27 mouse cellular contexts compared by ENCODE assay signal in genomic region chr3:33873837-33874236, GRCm38 (mm10). TPM values are rescaled to one million over a fixed set of nuclear protein-coding genes. Genes with fewer than 3 reads are reported as not detected.
A peak's percentile ranks its signal among the peaks of the same experiment; 100 is the strongest.
DNase-seq lines count a peak whose midpoint lies in the region; ATAC-seq and TF ChIP-seq lines count a peak whose summit lies in the region.
"Had no signal": no experiment of that assay in that cellular context is flagged by ENCODE, and none has a peak within 500 bp of the region (broad histone marks: within the 10 kb centered on the region; RNA-seq: fewer than 3 reads in every experiment).

No protein-coding gene starts in this region.

- TF ChIP-seq CTCF in layer of hippocampus, adult 2 months (conservative IDR thresholded peaks at IDR 0.05) = no peak

- no peaks in the 10 kb centered on the region for H3K4me1 ChIP-seq in embryonic facial prominence, embryonic 11.5 days (ENCODE audit: control insufficient read depth, insufficient read depth, low read length)
- peaks cover 22% of the 10 kb centered on the region for H3K4me1 ChIP-seq in embryonic facial prominence, embryonic 10.5 days
- H3K4me1 ChIP-seq in neural tube, embryonic 11.5 days (ENCODE audit: control insufficient read depth, insufficient read depth, low read length) = no peaks in the 10 kb centered on the region
- no peaks in the 10 kb centered on the region for H3K4me1 ChIP-seq in neural tube, embryonic 15.5 days
- H3K4me1 ChIP-seq: intestine, embryonic 15.5 days; liver, embryonic 12.5 days had no signal

- H3K4me3 ChIP-seq in embryonic facial prominence, embryonic 11.5 days (ENCODE audit: low read depth, low read length) = no peak overlapping the region
- no peak overlapping the region for H3K4me3 ChIP-seq in embryonic facial prominence, embryonic 10.5 days
- no peak overlapping the region for H3K4me3 ChIP-seq in layer of hippocampus, adult 2 months
- no peak overlapping the region for H3K4me3 ChIP-seq in neural tube, embryonic 11.5 days (ENCODE audit: low read depth, low read length)
- no peak overlapping the region for H3K4me3 ChIP-seq in neural tube, embryonic 15.5 days (replicated peaks)
- H3K4me3 ChIP-seq: intestine, embryonic 15.5 days; liver, embryonic 12.5 days had no signal

- DNase-seq in embryonic facial prominence, embryonic 11.5 days (ENCODE audit: low spot score) = peak; percentile 11
- no peak for DNase-seq in embryonic facial prominence, embryonic 10.5 days (ENCODE audit: low spot score)
- no peak for DNase-seq in frontal cortex, adult 2 months (ENCODE audit: extremely low spot score in 1 of 2, low spot score in 1 of 2)
- no peak for DNase-seq in layer of hippocampus, adult 2 months (ENCODE audit: low spot score in 2 of 2)
- no peak for DNase-seq in layer of hippocampus, postnatal 36 days
- no peak for DNase-seq in neural tube, embryonic 11.5 days (ENCODE audit: low spot score)
- DNase-seq: adrenal gland, postnatal 14 days; cerebellum, postnatal 14 days; gastrocnemius, postnatal 10 days; heart, postnatal 36 days; kidney, adult 2 months; kidney, postnatal 36 days; left cerebral cortex, postnatal 4 days; liver, postnatal 0 days; lung, postnatal 36 days; spleen, adult 18-20 months; thymus, adult 18-20 months; thymus, postnatal 25 days had no signal

- H3K27me3 ChIP-seq in embryonic facial prominence, embryonic 11.5 days (ENCODE audit: control insufficient read depth, insufficient read depth, low read length) = no peaks in the 10 kb centered on the region
- H3K27me3 ChIP-seq in embryonic facial prominence, embryonic 10.5 days (replicated peaks; ENCODE audit: low read depth, poor library complexity, severe bottlenecking) = no peaks in the 10 kb centered on the region
- H3K27me3 ChIP-seq in neural tube, embryonic 11.5 days (ENCODE audit: control insufficient read depth, insufficient read depth, low read length) = no peaks in the 10 kb centered on the region
- H3K27me3 ChIP-seq in neural tube, embryonic 15.5 days (replicated peaks) = no peaks in the 10 kb centered on the region
- H3K27me3 ChIP-seq: CH12.LX; intestine, embryonic 15.5 days; liver, embryonic 12.5 days had no signal

- H3K27ac ChIP-seq in embryonic facial prominence, embryonic 11.5 days (replicated peaks; ENCODE audit: low read depth, low read length) = no peak overlapping the region
- H3K27ac ChIP-seq in embryonic facial prominence, embryonic 10.5 days (replicated peaks) = no peak overlapping the region
- peak overlapping the region; percentile 75 for H3K27ac ChIP-seq in layer of hippocampus, adult 2 months
- H3K27ac ChIP-seq in neural tube, embryonic 11.5 days (ENCODE audit: low read depth, low read length) = 0 out of 2 replicates have a peak overlapping the region, but pooled peaks have one; percentile 23
- H3K27ac ChIP-seq in neural tube, embryonic 15.5 days (replicated peaks) = no peak overlapping the region
- H3K27ac ChIP-seq: hindbrain, postnatal 0 days; intestine, embryonic 15.5 days; liver, embryonic 12.5 days; stomach, postnatal 0 days had no signal

- ATAC-seq in embryonic facial prominence, embryonic 11.5 days (replicated peaks; ENCODE audit: insufficient number of reproducible peaks, low FRiP score, low TSS enrichment, low read depth) = no peak
- ATAC-seq in frontal cortex, adult (ENCODE audit: low TSS enrichment) = 0 out of 2 replicates have a peak, but pooled peaks have one; percentile 20
- ATAC-seq in neural tube, embryonic 11.5 days (ENCODE audit: insufficient read depth, low FRiP score, low TSS enrichment) = no peak
- no peak for ATAC-seq in neural tube, embryonic 15.5 days (ENCODE audit: low FRiP score)
- ATAC-seq: hindbrain, postnatal 0 days; intestine, embryonic 15.5 days; liver, embryonic 12.5 days; liver, postnatal 0 days had no signal

- H3K9me3 ChIP-seq in embryonic facial prominence, embryonic 11.5 days (replicated peaks; ENCODE audit: control insufficient read depth, low read length) = no peaks in the 10 kb centered on the region
- no peaks in the 10 kb centered on the region for H3K9me3 ChIP-seq in embryonic facial prominence, embryonic 10.5 days
- H3K9me3 ChIP-seq in neural tube, embryonic 11.5 days (ENCODE audit: control insufficient read depth, low read length) = no peaks in the 10 kb centered on the region
- no peaks in the 10 kb centered on the region for H3K9me3 ChIP-seq in neural tube, embryonic 15.5 days (replicated peaks)
- H3K9me3 ChIP-seq: intestine, embryonic 15.5 days; liver, embryonic 12.5 days had no signal

- H3K4me2 ChIP-seq in embryonic facial prominence, embryonic 11.5 days (ENCODE audit: low read depth, low read length) = no peak overlapping the region
- H3K4me2 ChIP-seq in neural tube, embryonic 11.5 days (ENCODE audit: low read depth) = no peak overlapping the region
- H3K4me2 ChIP-seq in neural tube, embryonic 15.5 days = no peak overlapping the region
- H3K4me2 ChIP-seq: heart, embryonic 11.5 days; intestine, embryonic 15.5 days; liver, embryonic 12.5 days had no signal

- no peak overlapping the region for H3K9ac ChIP-seq in embryonic facial prominence, embryonic 11.5 days (replicated peaks; ENCODE audit: low read length)
- H3K9ac ChIP-seq in neural tube, embryonic 11.5 days (ENCODE audit: low read length) = no peak overlapping the region
- no peak overlapping the region for H3K9ac ChIP-seq in neural tube, embryonic 15.5 days (replicated peaks)
- H3K9ac ChIP-seq: intestine, embryonic 15.5 days; liver, embryonic 12.5 days; liver, postnatal 0 days had no signal

- H3K36me3 ChIP-seq in embryonic facial prominence, embryonic 11.5 days (replicated peaks; ENCODE audit: control insufficient read depth, insufficient read depth, low read depth, low read length) = no peaks in the 10 kb centered on the region
- H3K36me3 ChIP-seq in embryonic facial prominence, embryonic 10.5 days (replicated peaks) = no peaks in the 10 kb centered on the region
- H3K36me3 ChIP-seq in neural tube, embryonic 11.5 days (ENCODE audit: control insufficient read depth, insufficient read depth, low read length) = no peaks in the 10 kb centered on the region
- H3K36me3 ChIP-seq in neural tube, embryonic 15.5 days = no peaks in the 10 kb centered on the region
- H3K36me3 ChIP-seq: intestine, embryonic 15.5 days; liver, embryonic 12.5 days had no signal

- WGBS in embryonic facial prominence, embryonic 11.5 days = 64% methylated on average over 7 of the region's 7 CpGs
- 65% methylated on average over 7 of the region's 7 CpGs for WGBS in embryonic facial prominence, embryonic 10.5 days
- WGBS in neural tube, embryonic 11.5 days = 83% methylated on average over 7 of the region's 7 CpGs
- WGBS in neural tube, embryonic 15.5 days = 68% methylated on average over 7 of the region's 7 CpGs

RNA-seq across cellular contexts. Expression of gene Ccdc39, which starts 29.7 kb away (rescaled TPM):
- polyA plus RNA-seq in embryonic facial prominence, embryonic 11.5 days (2014; fragmentation: Nextera tagmentation; extraction: Ambion mirVana) = 6.3 and 6.7 TPM in 2 replicates
- polyA plus RNA-seq in embryonic facial prominence, embryonic 10.5 days (2016; fragmentation: Nextera tagmentation; extraction: Ambion mirVana) = 5.8 and 6.2 TPM in 2 replicates
- 45.7 and 52.8 TPM in 2 replicates for polyA plus RNA-seq in frontal cortex, adult 2 months (2012; rRNA removed)
- total RNA-seq in layer of hippocampus, adult 2 months (2021) = 10 to 100 TPM; 28.2 to 32.0 TPM
- 10 to 100 TPM; 22.4 to 30.3 TPM for total RNA-seq in layer of hippocampus, postnatal 36 days (2021)
- 7.4 and 7.6 TPM in 2 replicates for polyA plus RNA-seq in neural tube, embryonic 11.5 days (2014; fragmentation: Nextera tagmentation; extraction: Ambion mirVana)
- 13.1 and 13.3 TPM in 2 replicates for polyA plus RNA-seq in neural tube, embryonic 15.5 days (2015; fragmentation: Nextera tagmentation; extraction: Ambion mirVana)
- total RNA-seq: megakaryocyte, adult 5-6 weeks had no signal

Comparison
In these comparisons a context has a peak if more than half of its experiments do, and no peak if none do; other contexts are left out.
1. H3K27ac ChIP-seq: peak in layer of hippocampus, adult 2 months (single experiment) and neural tube, embryonic 11.5 days (single experiment); none in embryonic facial prominence, embryonic 11.5 days (single experiment), embryonic facial prominence, embryonic 10.5 days (single experiment) and neural tube, embryonic 15.5 days (single experiment).